Mouse (Mus musculus): ENCODE data around the gene Tfcp2l1. TPM values are rescaled to one million over a fixed set of nuclear protein-coding genes. Genes with fewer than 3 reads are reported as not detected.
A peak's percentile ranks its signal among the peaks of the same experiment; 100 is the strongest.

The Tfcp2l1 gene
- polyA plus RNA-seq, 1 experiment, result 0.52 TPM

DNA sequence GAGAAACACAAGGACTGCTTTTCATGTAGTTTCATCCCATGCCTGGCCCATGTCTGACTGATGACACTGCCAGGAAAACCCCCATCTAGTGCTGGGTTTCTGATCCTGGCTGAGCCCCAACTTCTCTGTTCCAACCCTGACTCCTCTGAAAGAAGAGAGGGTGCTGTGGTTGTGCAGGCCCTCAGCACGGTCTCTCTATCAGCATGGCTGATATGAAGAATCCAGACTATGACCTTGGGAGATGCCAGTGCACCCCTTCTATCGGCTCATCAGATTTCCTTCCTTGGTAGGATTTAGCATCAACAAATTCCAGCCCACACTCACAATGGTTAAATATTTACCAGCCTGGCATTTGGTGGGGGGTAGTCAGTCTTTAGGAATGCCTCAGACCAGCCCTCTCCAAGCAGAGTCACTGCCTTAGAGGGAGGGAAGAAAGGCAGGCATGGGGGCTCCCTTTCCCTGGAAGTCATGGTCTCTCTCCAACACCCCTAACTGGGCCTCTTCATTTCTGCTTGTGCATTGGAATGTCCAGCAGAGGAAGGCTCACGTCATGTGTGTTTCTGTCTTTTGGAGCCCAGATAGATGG is 33.2 kb downstream of the Tfcp2l1 start:
- TF ChIP-seq POLR2A (IDR thresholded peaks at IDR 0.05; ENCODE audit: borderline replicate concordance, extremely low read depth, insufficient read depth, insufficient read length, poor library complexity, severe bottlenecking) (no peak), CTCF (IDR thresholded peaks at IDR 0.05; ENCODE audit: borderline replicate concordance, extremely low read depth, insufficient read depth, insufficient read length) (no peak)
- DNase-seq (ENCODE audit: low read depth), result no peak

DNA sequence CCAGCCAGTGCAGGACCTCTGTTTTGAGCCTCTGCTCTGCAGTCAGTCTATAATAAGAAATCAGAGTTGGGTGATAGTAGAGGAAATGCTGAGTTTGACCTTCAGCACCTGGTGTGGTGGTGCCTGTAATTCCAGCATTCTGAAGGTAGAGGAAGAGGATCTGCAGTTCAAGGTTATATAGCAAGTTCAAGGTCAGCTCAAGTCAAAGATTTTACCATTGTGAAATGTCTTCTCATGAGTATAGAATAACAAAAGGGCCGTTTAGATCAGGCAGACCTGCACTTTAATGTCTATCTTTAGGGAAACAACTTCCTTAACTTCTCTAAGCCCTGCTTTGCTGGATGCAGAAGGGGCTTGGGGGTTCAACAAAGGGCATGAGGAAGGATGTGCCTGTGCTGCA is 35.3 kb downstream of the Tfcp2l1 start:
- DNase-seq (ENCODE audit: low read depth), result no peak
- TF ChIP-seq CTCF (IDR thresholded peaks at IDR 0.05; ENCODE audit: borderline replicate concordance, extremely low read depth, insufficient read depth, insufficient read length) (no peak), POLR2A (IDR thresholded peaks at IDR 0.05; ENCODE audit: borderline replicate concordance, extremely low read depth, insufficient read depth, insufficient read length, poor library complexity, severe bottlenecking) (no peak)

DNA sequence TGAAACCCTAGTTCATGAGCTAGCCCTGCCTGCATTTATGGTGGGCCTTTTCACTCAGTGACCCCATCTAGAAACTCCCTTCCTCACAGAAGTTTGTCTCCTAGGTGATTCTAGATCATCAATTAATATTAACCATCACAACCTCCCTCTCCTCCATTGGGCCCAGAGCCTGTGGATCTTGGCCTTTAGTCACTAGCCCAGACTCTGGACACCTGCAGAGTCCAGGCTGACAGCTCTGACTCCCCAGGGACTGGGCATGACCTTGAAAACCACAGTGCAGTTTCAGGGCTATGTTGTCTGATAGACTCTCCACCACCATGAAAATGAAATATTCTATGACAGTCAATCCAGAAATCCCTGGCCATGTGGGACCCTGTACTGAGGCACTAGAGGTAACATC is 39.8 kb downstream of the Tfcp2l1 start:
- TF ChIP-seq POLR2A (IDR thresholded peaks at IDR 0.05; ENCODE audit: borderline replicate concordance, extremely low read depth, insufficient read depth, insufficient read length, poor library complexity, severe bottlenecking) (no peak), CTCF (IDR thresholded peaks at IDR 0.05; ENCODE audit: borderline replicate concordance, extremely low read depth, insufficient read depth, insufficient read length) (no peak)
- no peak for DNase-seq (ENCODE audit: low read depth)

DNA sequence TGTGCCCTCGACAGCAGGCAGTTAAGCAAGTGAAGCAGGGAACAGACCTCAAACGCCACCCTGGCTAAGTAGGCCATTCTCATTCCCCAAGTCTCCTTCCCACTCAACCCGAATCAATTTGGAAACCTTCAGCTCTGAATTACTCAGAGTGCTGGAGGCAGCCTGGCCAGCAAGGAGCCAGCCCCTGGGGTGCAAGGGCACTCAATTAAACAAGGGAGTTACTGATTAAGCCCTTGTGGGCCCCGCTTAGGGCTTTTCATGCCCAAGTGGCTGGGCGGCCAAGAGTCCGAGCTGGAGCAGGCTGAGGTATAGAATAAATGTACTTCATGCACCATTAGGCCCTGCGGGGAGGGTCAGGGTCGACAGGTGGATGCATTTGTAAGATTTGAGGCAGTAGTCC is 44.5 kb downstream of the Tfcp2l1 start:
- peak; percentile 43 for DNase-seq (ENCODE audit: low read depth)
- TF ChIP-seq POLR2A (IDR thresholded peaks at IDR 0.05; ENCODE audit: borderline replicate concordance, extremely low read depth, insufficient read depth, insufficient read length, poor library complexity, severe bottlenecking) (no peak), CTCF (IDR thresholded peaks at IDR 0.05; ENCODE audit: borderline replicate concordance, extremely low read depth, insufficient read depth, insufficient read length) (no peak)

DNA sequence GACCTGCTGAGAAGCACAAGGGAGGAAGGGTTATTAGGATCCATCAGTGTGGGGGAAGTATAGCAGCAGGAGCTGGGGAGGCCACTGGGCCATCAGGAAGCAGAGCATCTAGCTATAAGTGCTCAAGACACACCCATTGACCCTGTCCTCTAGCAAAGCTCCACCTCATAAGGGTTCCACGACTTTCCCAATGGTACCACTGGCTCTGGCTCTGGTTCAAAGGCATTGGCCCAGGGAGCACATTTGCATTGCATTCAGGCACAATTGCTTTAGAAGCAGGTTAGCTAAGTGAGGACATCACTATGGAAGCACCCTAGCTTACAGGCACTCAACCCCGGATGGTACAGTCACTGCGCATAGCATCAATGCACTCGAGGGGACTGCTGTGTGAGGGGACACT is 46.4 kb downstream of the Tfcp2l1 start:
- no peak for DNase-seq (ENCODE audit: low read depth)
- TF ChIP-seq CTCF (IDR thresholded peaks at IDR 0.05; ENCODE audit: borderline replicate concordance, extremely low read depth, insufficient read depth, insufficient read length) (no peak), POLR2A (IDR thresholded peaks at IDR 0.05; ENCODE audit: borderline replicate concordance, extremely low read depth, insufficient read depth, insufficient read length, poor library complexity, severe bottlenecking) (no peak)

DNA sequence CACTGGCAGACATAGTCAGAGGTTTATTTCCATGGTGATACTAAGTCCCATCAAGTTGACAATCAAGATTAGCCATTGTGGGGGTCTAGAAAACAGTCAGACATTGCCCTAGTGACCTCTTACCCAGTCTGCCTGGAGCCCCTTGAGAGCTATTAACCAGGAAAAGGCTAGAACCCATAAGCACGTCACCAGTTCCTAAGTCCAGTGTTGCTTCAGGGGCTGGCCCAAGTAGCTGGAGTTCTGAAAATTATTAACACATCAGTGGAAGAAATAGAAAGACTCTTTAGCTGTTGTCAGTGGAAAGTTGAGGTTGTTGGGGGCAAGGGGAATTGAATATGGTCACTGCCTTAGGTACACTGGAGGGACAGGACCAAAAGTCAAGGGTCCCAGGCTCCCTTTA is 54.2 kb downstream of the Tfcp2l1 start:
- DNase-seq (ENCODE audit: low read depth), result no peak
- TF ChIP-seq CTCF (IDR thresholded peaks at IDR 0.05; ENCODE audit: borderline replicate concordance, extremely low read depth, insufficient read depth, insufficient read length) (no peak), POLR2A (IDR thresholded peaks at IDR 0.05; ENCODE audit: borderline replicate concordance, extremely low read depth, insufficient read depth, insufficient read length, poor library complexity, severe bottlenecking) (no peak)

DNA sequence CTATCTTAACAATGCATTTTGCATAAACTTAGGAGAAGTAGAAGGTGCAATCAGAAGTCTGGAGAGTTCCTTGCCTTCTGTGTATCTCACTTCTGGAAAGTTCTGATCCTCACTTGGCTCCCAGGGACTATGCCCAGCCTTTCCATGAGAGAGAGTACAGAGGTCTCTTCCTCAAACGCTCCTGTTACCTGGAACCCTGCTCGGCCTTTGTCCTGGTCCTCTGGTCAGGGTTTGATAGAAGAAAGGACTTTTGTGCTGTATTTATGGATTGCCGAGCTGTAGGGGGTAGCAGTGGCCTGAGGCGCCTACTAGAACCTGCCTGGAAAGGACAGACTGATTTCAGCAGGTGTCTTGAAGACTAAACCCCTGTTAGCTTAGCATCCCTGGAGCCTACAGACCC is 55.9 kb downstream of the Tfcp2l1 start:
- no peak for TF ChIP-seq CTCF (IDR thresholded peaks at IDR 0.05; ENCODE audit: borderline replicate concordance, extremely low read depth, insufficient read depth, insufficient read length)
- no peak for TF ChIP-seq POLR2A (IDR thresholded peaks at IDR 0.05; ENCODE audit: borderline replicate concordance, extremely low read depth, insufficient read depth, insufficient read length, poor library complexity, severe bottlenecking)
- DNase-seq (ENCODE audit: low read depth), result no peak

DNA sequence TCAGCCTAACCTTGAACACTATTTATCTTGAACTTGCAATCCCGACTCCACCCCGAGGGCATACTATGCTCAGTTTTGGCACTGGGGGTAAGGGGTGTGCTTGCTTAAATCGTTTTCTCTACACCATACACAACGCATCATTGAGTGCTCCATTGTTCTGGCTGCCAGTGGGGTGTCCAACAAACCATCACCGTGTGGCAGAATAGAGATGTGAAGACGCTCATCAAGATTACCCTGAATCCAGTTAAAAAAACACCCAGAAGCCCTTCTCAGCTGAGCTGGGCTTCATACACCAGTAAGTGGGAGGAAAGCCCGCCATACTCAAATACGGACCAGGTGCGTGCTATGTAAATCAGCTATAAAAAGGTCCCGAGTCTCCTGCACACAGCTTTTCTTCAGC is 60.0 kb downstream of the Tfcp2l1 start:
- DNase-seq (ENCODE audit: low read depth), result no peak
- TF ChIP-seq POLR2A (IDR thresholded peaks at IDR 0.05; ENCODE audit: borderline replicate concordance, extremely low read depth, insufficient read depth, insufficient read length, poor library complexity, severe bottlenecking), result no peak
- no peak for TF ChIP-seq CTCF (IDR thresholded peaks at IDR 0.05; ENCODE audit: borderline replicate concordance, extremely low read depth, insufficient read depth, insufficient read length)

DNA sequence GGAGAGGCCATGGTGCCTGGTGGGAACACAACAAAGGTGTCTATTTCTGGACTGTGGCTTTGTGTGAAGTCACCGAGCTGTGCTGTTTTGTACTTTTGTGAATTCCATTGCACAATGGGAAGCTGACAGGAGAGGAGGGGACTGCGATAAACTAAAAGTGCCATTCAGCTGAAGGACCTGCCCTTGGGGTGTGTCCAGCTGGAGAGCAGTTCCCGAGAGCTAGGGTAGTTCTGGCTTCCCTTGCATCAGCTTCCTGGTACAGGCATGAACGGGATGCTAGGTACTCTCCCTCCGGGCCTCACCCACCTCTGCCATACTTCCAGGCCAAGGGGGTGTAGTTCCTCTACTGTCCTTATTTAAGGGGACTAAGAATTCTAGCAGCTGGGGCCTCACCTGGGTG is 62.1 kb downstream of the Tfcp2l1 start:
- DNase-seq (ENCODE audit: low read depth), result no peak
- TF ChIP-seq POLR2A (IDR thresholded peaks at IDR 0.05; ENCODE audit: borderline replicate concordance, extremely low read depth, insufficient read depth, insufficient read length, poor library complexity, severe bottlenecking) (no peak), CTCF (IDR thresholded peaks at IDR 0.05; ENCODE audit: borderline replicate concordance, extremely low read depth, insufficient read depth, insufficient read length) (no peak)

DNA sequence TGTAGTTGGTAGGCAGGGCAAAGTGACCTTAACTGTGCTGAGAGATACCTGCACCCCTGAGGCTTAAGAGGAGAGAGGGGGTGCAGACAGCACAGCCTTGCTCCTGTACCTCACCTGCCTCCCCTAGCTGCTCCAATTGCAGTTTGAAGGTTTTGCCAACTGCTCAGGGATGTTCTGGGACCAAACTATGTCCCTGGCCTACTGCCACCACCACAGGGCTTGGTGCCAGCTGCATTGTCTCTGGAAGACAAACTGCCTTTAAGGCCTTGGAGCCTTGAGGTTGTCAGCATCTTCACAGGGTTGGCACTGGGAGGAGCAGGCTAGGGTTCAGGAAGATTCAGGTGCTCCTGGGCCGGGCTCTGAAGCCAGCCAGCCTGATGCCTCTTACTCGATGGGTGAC is 66.7 kb downstream of the Tfcp2l1 start:
- DNase-seq (ENCODE audit: low read depth), result peak; percentile 6
- no peak for TF ChIP-seq CTCF (IDR thresholded peaks at IDR 0.05; ENCODE audit: borderline replicate concordance, extremely low read depth, insufficient read depth, insufficient read length)
- no peak for TF ChIP-seq POLR2A (IDR thresholded peaks at IDR 0.05; ENCODE audit: borderline replicate concordance, extremely low read depth, insufficient read depth, insufficient read length, poor library complexity, severe bottlenecking)

DNA sequence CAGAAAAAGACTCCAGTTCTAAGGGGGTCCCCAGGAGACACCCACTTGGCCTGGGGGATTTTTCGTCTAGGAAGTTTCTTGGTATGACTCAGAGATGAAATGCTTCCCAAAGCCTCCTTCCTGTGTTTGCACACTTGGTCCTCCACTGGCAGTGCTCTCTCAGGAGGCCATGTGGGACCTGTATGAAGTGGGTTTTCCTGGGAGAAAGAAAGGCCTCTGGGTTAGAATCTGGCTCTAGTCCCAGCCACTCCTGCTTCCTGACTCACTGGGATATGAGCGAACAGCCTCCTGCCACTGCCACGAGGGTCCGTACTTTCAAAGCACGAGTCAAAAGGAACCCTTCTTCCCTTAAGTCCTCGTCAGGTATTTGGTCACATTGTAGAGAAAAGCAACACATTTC is 70.2 kb downstream of the Tfcp2l1 start:
- no peak for DNase-seq (ENCODE audit: low read depth)
- TF ChIP-seq CTCF (IDR thresholded peaks at IDR 0.05; ENCODE audit: borderline replicate concordance, extremely low read depth, insufficient read depth, insufficient read length), result no peak

DNA sequence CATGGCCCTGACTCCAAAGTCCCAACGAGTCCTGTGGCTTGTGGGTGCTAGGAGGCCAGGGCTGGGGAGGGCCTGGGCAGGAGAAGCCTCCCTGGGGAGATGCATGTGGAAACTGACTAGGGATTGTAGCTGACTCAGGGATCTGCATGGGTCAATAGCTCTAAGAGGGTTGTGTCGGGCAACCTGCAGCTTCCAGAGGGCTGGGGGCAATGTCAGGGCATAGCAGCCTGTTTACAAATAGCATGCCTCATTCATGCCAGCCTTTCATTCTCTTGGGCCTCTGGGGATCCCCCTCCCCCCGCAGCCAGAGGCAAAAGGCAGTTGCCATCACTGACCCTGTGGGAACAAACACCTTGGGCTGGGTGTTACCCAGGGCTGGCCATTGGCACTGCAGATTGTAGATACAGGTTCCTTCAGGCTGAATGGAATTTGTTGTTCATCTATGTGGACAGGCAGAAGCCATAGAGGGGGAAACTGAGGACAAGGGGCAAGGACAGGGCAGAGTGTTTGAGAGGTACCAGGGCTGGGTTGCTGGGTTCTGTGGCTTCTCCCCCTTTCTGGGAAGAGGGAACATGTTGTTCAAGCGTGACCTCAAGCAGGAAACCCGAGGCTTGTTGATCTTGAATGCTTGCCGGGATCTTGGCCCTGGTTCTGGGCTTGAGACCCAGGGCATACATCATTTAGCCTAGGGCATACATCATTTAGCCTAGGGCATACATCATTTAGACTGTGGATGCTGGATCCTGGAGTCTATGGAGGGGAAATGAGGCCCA is 71.6 kb downstream of the Tfcp2l1 start:
- no peak for DNase-seq (ENCODE audit: low read depth)
- TF ChIP-seq POLR2A (IDR thresholded peaks at IDR 0.05; ENCODE audit: borderline replicate concordance, extremely low read depth, insufficient read depth, insufficient read length, poor library complexity, severe bottlenecking) (no peak), CTCF (IDR thresholded peaks at IDR 0.05; ENCODE audit: borderline replicate concordance, extremely low read depth, insufficient read depth, insufficient read length) (no peak)

Measured in brain, embryonic 14.5 days (tissue).